Mouse (Mus musculus) intestine, embryonic 14.5 days (tissue): ENCODE measurements around the gene Ect2. TPM values are rescaled to one million over a fixed set of nuclear protein-coding genes. Genes with fewer than 3 reads are reported as not detected.

ENCODE experiments used
- ATAC-seq: fragments of 200-750 bp; cut with Nextera tagmentation; replicated peaks from 2 replicates; pipeline ENCODE4 v1.8.0; 2017; ENCODE audit warnings: low read depth, moderate number of reproducible peaks, moderate TSS enrichment, moderate library complexity; ENCODE audit not compliant: low FRiP score, low TSS enrichment
- DNase-seq: peaks from one replicate; pipeline ENCODE4 v3.0.0-alpha.2; 2018; ENCODE audit warnings: low spot score
- H3K27ac ChIP-seq: fragments of 300-500 bp; sonication (generic); 2 replicates; pipeline ENCODE4 v1.5.1; 2014; ENCODE audit warnings: low read depth, mild to moderate bottlenecking, control low read depth
- H3K27me3 ChIP-seq: fragments of 300-500 bp; sonication (generic); replicated peaks from 2 replicates; pipeline ENCODE4 v1.6.1; 2014; ENCODE audit warnings: low read length, control low read depth; ENCODE audit not compliant: control insufficient read depth, insufficient read depth
- H3K36me3 ChIP-seq: fragments of 300-500 bp; sonication (generic); 2 replicates; pipeline ENCODE4 v1.6.1; 2014; ENCODE audit warnings: low read length, control low read depth; ENCODE audit not compliant: control insufficient read depth, insufficient read depth
- H3K4me1 ChIP-seq: fragments of 300-500 bp; sonication (generic); replicated peaks from 2 replicates; pipeline ENCODE4 v1.6.1; 2014; ENCODE audit warnings: low read length, control low read depth, mixed read lengths; ENCODE audit not compliant: control insufficient read depth, insufficient read depth
- H3K4me2 ChIP-seq: fragments of 300-500 bp; sonication (generic); 2 replicates; pipeline ENCODE4 v1.6.1; 2014; ENCODE audit warnings: low read length
- H3K4me3 ChIP-seq: fragments of 300-500 bp; sonication (generic); 2 replicates; pipeline ENCODE4 v1.5.1; 2014; ENCODE audit warnings: low read depth, low read length, control low read depth, mixed read lengths
- H3K9ac ChIP-seq: fragments of 300-500 bp; sonication (generic); 2 replicates; pipeline ENCODE4 v1.6.1; 2014; ENCODE audit warnings: mild to moderate bottlenecking, low read length
- H3K9me3 ChIP-seq: fragments of 300-500 bp; sonication (generic); 2 replicates; pipeline ENCODE4 v1.6.1; 2016; ENCODE audit warnings: low read length, control low read depth; ENCODE audit not compliant: control insufficient read depth
- WGBS: fragments of 180-500 bp; shearing (Covaris S2); extraction: QIAGEN DNeasy Blood & Tissue Kit; methylation state at CpG from one replicate; pipeline ENCODE4 v1.1.7; 2014; 5-methylcytosine and 5-hydroxymethylcytosine counted together
- polyA plus RNA-seq: library from polyadenylated mRNA; unstranded; fragments of >200 nt; fragmentation: Nextera tagmentation; extraction: Ambion mirVana; gene quantifications from 2 replicates; pipeline ENCODE4 v1.2.1, GENCODE M21; 2014

The Ect2 gene
- polyA plus RNA-seq, 1 experiment from 2014 or later = 55.9 TPM

DNA sequence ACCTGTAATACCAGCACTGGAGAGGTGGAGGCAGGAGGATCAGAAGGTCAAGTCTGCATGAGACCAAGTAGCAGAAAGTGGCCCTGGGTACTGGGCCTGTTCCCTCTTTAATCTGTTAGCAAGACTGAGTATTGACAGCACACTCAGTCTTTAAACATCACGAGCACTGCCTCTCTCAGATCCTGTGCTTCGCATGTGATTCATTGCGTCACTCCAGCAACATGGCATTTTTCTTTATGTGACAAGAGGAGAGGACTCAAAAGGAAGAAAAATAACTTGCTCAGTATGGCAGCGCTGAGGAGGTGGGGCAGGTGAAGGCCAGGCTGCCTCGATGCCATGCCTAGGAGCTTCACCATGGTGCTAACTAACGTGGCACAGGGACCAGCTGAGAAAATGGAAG is 38.2 kb upstream of the Ect2 start:
- H3K4me2 ChIP-seq = no peak overlapping the region
- no peaks in the 10 kb centered on the region for H3K9me3 ChIP-seq
- no peak overlapping the region for H3K27ac ChIP-seq
- peaks cover 12% of the 10 kb centered on the region for H3K4me1 ChIP-seq
- H3K36me3 ChIP-seq = no peaks in the 10 kb centered on the region
- H3K27me3 ChIP-seq = no peaks in the 10 kb centered on the region
- DNase-seq = no peak
- no peak for ATAC-seq
- WGBS = 80% methylated on average over 6 of the region's 6 CpGs
- no peak overlapping the region for H3K9ac ChIP-seq
- no peak overlapping the region for H3K4me3 ChIP-seq

DNA sequence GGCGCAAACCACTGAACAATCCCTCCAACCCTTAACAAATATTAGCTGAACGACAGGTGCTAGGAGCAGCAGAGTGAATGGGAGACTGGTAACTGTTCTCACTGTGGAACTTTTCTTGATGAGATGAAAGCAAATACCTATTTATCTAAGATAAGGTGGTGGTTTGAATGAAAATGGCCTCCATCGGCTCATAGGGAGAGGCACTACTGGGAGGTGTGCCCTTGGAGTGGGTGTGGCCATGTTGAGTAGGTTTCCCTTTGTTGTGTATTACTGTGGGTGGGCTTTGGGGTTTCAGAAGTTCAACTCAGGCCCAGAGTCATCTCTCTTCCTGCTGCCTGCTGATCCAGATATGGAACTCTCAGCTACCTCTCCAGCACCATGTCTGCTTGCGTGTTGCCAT is 37.2 kb upstream of the Ect2 start:
- no peaks in the 10 kb centered on the region for H3K27me3 ChIP-seq
- no peak overlapping the region for H3K4me2 ChIP-seq
- WGBS = 81% methylated on average over 4 of the region's 4 CpGs
- H3K4me3 ChIP-seq = no peak overlapping the region
- ATAC-seq = peak; percentile 48; the same call in 1 of the 2 replicates
- no peaks in the 10 kb centered on the region for H3K9me3 ChIP-seq
- H3K36me3 ChIP-seq = no peaks in the 10 kb centered on the region
- DNase-seq = no peak
- H3K4me1 ChIP-seq = peaks cover 12% of the 10 kb centered on the region
- no peak overlapping the region for H3K27ac ChIP-seq
- H3K9ac ChIP-seq = no peak overlapping the region

DNA sequence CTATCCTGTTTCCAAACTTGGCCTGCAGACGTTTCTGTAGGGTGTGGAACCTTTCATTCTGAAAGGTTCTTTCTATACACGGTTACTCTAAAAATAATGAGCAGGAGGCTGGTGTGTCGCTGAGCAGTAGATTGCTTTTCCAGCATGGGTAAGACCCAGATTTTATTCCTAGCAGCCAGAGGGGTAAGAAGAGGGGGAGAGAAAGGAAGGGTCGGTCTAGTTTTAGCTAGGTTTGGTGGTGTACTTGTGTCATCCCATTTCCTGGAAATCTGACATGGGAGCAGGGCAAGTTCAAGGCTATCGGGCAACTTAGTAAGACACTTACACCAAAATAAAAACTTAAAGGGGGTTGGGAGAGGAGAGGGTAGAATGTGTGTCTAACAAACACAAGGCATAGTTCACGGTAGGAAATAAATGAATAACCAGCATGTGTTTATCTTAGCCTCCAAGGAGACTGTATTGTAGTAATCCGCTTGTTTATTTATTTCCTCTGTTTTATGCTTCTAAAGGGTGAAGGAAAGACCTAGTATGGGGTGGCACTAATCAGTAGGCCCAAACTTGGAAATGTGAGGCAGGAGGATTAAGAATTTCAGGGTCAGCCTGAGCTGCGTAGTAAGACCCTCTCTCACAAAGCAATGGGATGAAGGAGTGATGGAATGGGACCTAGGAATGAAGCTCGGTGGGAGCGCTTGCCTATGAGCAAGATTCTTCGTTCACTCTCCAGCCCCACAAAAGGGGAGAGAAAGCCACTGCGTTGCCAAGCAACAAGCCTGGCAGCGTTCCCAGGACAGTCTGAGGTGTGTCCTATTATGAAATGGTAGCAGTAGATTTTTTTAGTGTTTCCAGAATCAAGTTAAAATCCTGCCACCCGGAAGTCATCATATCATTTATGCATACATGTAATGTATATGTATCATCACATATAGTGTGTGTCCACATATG is 35.9 kb upstream of the Ect2 start:
- Histone ChIP-seq H3K4me1 (peaks cover 12% of the 10 kb centered on the region), H3K36me3 (no peaks in the 10 kb centered on the region), H3K4me3 (no peak overlapping the region), H3K9me3 (no peaks in the 10 kb centered on the region), H3K9ac (no peak overlapping the region), H3K4me2 (no peak overlapping the region), H3K27me3 (no peaks in the 10 kb centered on the region), H3K27ac (no peak overlapping the region)
- DNase-seq = peak; percentile 74
- WGBS = 64% methylated on average over 14 of the region's 14 CpGs
- 0 out of 2 replicates have a peak, but pooled peaks have one; percentile 13 for ATAC-seq

- DNase-seq (no peak), ATAC-seq (no peak)
- H3K9me3 ChIP-seq = no peaks in the 10 kb centered on the region
- no peaks in the 10 kb centered on the region for H3K27me3 ChIP-seq
- no peak overlapping the region for H3K4me3 ChIP-seq
- H3K4me1 ChIP-seq = peaks cover 17% of the 10 kb centered on the region
- no peak overlapping the region for H3K9ac ChIP-seq
- 42% methylated on average over 1 of the region's 1 CpGs for WGBS
- no peaks in the 10 kb centered on the region for H3K36me3 ChIP-seq
- no peak overlapping the region for H3K4me2 ChIP-seq
- H3K27ac ChIP-seq = no peak overlapping the region
These were observed 34.7 kb upstream of the Ect2 start for GRCm38 (mm10) chr3:27188386-27188785.

- Histone ChIP-seq H3K9me3 (no peaks in the 10 kb centered on the region), H3K27ac (no peak overlapping the region), H3K9ac (peak overlapping the region; percentile 43), H3K27me3 (no peaks in the 10 kb centered on the region), H3K4me3 (peak overlapping the region; percentile 44), H3K4me1 (peaks cover 5% of the 10 kb centered on the region), H3K4me2 (peak overlapping the region; percentile 69), H3K36me3 (no peaks in the 10 kb centered on the region)
- DNase-seq (peak; percentile 57), ATAC-seq (no peak)
- 10% methylated on average over 19 of the region's 19 CpGs for WGBS
These were observed 30.0 kb upstream of the Ect2 start for GRCm38 (mm10) chr3:27183601-27184175.

DNA sequence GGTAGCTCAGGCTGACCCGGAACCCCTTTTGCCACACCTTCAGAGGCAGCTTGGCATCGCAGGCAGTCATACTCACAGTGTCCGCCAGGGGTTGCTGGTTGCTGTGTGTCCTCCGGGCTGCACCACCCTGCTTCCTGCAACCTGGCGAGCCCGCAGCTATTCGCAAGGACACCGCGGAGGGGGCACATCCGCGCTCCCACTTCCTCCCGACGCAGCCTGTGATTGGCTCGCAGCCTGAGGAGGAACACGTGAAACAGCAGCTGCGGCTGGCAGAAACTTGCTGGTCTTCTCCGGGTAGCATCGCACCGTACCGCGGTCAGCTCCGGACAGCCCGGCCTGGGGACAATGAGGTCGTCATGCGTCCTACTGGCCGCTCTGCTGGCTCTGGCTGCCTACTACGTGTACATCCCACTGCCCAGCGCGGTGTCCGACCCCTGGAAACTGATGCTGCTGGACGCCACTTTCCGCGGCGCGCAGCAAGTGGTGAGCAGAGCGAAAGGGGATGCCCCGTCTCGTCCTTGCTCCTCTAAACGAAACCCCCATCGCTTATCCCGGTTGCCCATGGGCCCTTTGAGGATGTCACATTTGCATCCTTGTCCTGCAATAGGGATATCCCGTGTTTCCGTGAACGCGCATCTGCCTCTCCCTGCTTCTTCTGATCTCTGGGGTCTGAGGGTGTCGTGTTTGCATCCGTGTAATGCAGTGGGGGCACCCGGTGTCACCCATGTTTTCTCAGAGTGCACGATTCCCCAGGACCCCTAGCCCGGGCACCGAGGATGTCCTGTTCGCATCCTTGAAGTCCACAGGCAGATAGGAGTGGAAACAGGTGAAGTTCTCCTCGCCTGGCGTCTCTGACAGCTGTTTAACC is 29.3 kb upstream of the Ect2 start, which contains the start of gene Nceh1:
Nceh1 (plus strand) TSS at position 233 of the 868 bp plus-strand sequence.
- WGBS = under 1% methylated on average over 54 of the region's 54 CpGs
- H3K9me3 ChIP-seq = no peaks in the 10 kb centered on the region
- ATAC-seq = peak; percentile 99
- peak within 1 kb of the TSS; percentile 43 for H3K9ac ChIP-seq
- peak within 1 kb of the TSS; percentile 69 for H3K4me2 ChIP-seq
- H3K27me3 ChIP-seq = no peaks in the 10 kb centered on the region
- H3K27ac ChIP-seq = no peak within 1 kb of the TSS
- peak within 1 kb of the TSS; percentile 44 for H3K4me3 ChIP-seq
- no peaks in the 10 kb centered on the region for H3K36me3 ChIP-seq
- peak; percentile 95 for DNase-seq
- H3K4me1 ChIP-seq = peaks cover 5% of the 10 kb centered on the region

- H3K9me3 ChIP-seq = no peaks in the 10 kb centered on the region
- no peak overlapping the region for H3K9ac ChIP-seq
These were observed 26.0 kb upstream of the Ect2 start for GRCm38 (mm10) chr3:27179711-27180110.

GRCm38 (mm10) chr3:27170257-27170656 is 16.6 kb upstream of the Ect2 start:
- Histone ChIP-seq H3K9me3 (no peaks in the 10 kb centered on the region), H3K4me2 (no peak overlapping the region)
- 84% methylated on average over 1 of the region's 1 CpGs for WGBS

More at GRCm38 (mm10) chr3:27179711-27180110, 26.0 kb upstream of the Ect2 start:
- no peaks in the 10 kb centered on the region for H3K27me3 ChIP-seq
- no peak for DNase-seq
- H3K27ac ChIP-seq = no peak overlapping the region
- ATAC-seq = no peak
- H3K36me3 ChIP-seq = no peaks in the 10 kb centered on the region
- peaks cover 5% of the 10 kb centered on the region for H3K4me1 ChIP-seq
- H3K4me2 ChIP-seq = no peak overlapping the region
- H3K4me3 ChIP-seq = no peak overlapping the region
- WGBS = 77% methylated on average over 8 of the region's 8 CpGs

More at GRCm38 (mm10) chr3:27170257-27170656, 16.6 kb upstream of the Ect2 start:
- DNase-seq = no peak
- Histone ChIP-seq H3K9ac (no peak overlapping the region), H3K36me3 (no peaks in the 10 kb centered on the region), H3K4me3 (no peak overlapping the region), H3K27ac (no peak overlapping the region), H3K4me1 (no peaks in the 10 kb centered on the region), H3K27me3 (no peaks in the 10 kb centered on the region)
- ATAC-seq = no peak
